Mouse (Mus musculus) MEL (cell line): Measurements from ENCODE around the gene Artn. TPM values are rescaled to one million over a fixed set of nuclear protein-coding genes. Genes with fewer than 3 reads are reported as not detected.

Experiments used
- DNase-seq: peaks from one replicate; pipeline ENCODE4 v3.0.0; 2011; ENCODE audit warnings: low read depth, low spot score
- H3K27ac ChIP-seq: 2 replicates; pipeline ENCODE4 v1.5.1; 2012; ENCODE audit warnings: low read depth, mild to moderate bottlenecking, control low read depth, low read length, moderate library complexity; ENCODE audit not compliant: control insufficient read depth
- H3K27me3 ChIP-seq, 2 experiments: fragments of 150-350 bp in 1 of 2; sonication (generic) in 1 of 2; 2 replicates each; pipeline ENCODE4 v1.6.1; 2012; ENCODE audit warnings: low read length in 2 of 2, mild to moderate bottlenecking in 2 of 2, improper control_type of control experiment in 1 of 2, moderate library complexity in 1 of 2; ENCODE audit not compliant: insufficient read depth in 2 of 2, control insufficient read depth in 1 of 2
- H3K36me3 ChIP-seq, 2 experiments: 2 replicates each; pipeline ENCODE4 v1.6.1; 2012 to 2014; ENCODE audit warnings: low read length in 2 of 2, improper control_type of control experiment in 1 of 2, inconsistent platforms in 1 of 2, mild to moderate bottlenecking in 1 of 2; ENCODE audit not compliant: insufficient read depth in 2 of 2, control insufficient read depth in 1 of 2
- H3K4me1 ChIP-seq, 2 experiments: fragments of 150-350 bp in 1 of 2; sonication (generic) in 1 of 2; 2 replicates each; pipeline ENCODE4 v1.6.1; 2012; ENCODE audit warnings: low read length in 2 of 2, improper control_type of control experiment in 1 of 2, mild to moderate bottlenecking in 1 of 2; ENCODE audit not compliant: insufficient read depth in 2 of 2, control insufficient read depth in 1 of 2
- H3K4me3 ChIP-seq, 2 experiments: fragments of 150-350 bp in 1 of 2; sonication (generic) in 1 of 2; 2 replicates each; pipeline ENCODE4 v1.5.1; 2012; ENCODE audit warnings: low read depth in 2 of 2, low read length in 2 of 2, mild to moderate bottlenecking in 2 of 2, moderate library complexity in 2 of 2, control low read depth in 1 of 2, improper control_type of control experiment in 1 of 2; ENCODE audit not compliant: control insufficient read depth in 1 of 2, insufficient read depth in 1 of 2
- H3K79me2 ChIP-seq: 2 replicates; pipeline ENCODE4 v1.6.1; 2012; ENCODE audit warnings: mild to moderate bottlenecking, low read length, moderate library complexity; ENCODE audit not compliant: control insufficient read depth, poor library complexity, insufficient read depth
- H3K9ac ChIP-seq: 2 replicates; pipeline ENCODE4 v1.6.1; 2012; ENCODE audit warnings: low read depth, mild to moderate bottlenecking, control low read depth, low read length, moderate library complexity; ENCODE audit not compliant: control insufficient read depth, poor library complexity, severe bottlenecking
- H3K9me3 ChIP-seq: fragments of 150-350 bp; sonication (generic); replicated peaks from 2 replicates; pipeline ENCODE4 v1.6.1; 2012; ENCODE audit warnings: mild to moderate bottlenecking, low read length, improper control_type of control experiment, moderate library complexity; ENCODE audit not compliant: insufficient read depth
- CHD1 ChIP-seq: IDR thresholded peaks from 2 replicates; pipeline ENCODE4 v1.6.1; 2012; ENCODE audit warnings: low read depth, mild to moderate bottlenecking, inconsistent platforms, low read length, improper control_type of control experiment
- E2F4 ChIP-seq: IDR thresholded peaks from 2 replicates; pipeline ENCODE4 v1.6.1; 2011; ENCODE audit warnings: low read depth, low read length, improper control_type of control experiment, borderline replicate concordance
- GABPA ChIP-seq: IDR thresholded peaks from 2 replicates; pipeline ENCODE4 v1.6.1; 2012; ENCODE audit warnings: low read depth, mild to moderate bottlenecking, inconsistent platforms, low read length, improper control_type of control experiment, moderate library complexity
- MAFK ChIP-seq: IDR thresholded peaks from 2 replicates; pipeline ENCODE4 v1.6.1; 2011; ENCODE audit warnings: low read depth, mild to moderate bottlenecking, low read length, improper control_type of control experiment, borderline replicate concordance
- MXI1 ChIP-seq: IDR thresholded peaks from 2 replicates; pipeline ENCODE4 v1.6.1; 2011; ENCODE audit warnings: mild to moderate bottlenecking, low read depth, low read length, improper control_type of control experiment
- POLR2AphosphoS2 ChIP-seq: IDR thresholded peaks from 2 replicates; pipeline ENCODE4 v1.6.1; 2011; ENCODE audit warnings: low read length, improper control_type of control experiment
- POLR2AphosphoS5 ChIP-seq: IDR thresholded peaks from 2 replicates; pipeline ENCODE4 v1.6.1; 2012; ENCODE audit warnings: low read depth, borderline replicate concordance, mild to moderate bottlenecking, inconsistent platforms, low read length, moderate library complexity, mixed read lengths
- RAD21 ChIP-seq: IDR thresholded peaks from 2 replicates; pipeline ENCODE4 v1.6.1; 2011; ENCODE audit warnings: mild to moderate bottlenecking, low read depth, low read length, improper control_type of control experiment
- SIN3A ChIP-seq: IDR thresholded peaks from 2 replicates; pipeline ENCODE4 v1.6.1; 2012; ENCODE audit warnings: low read length, improper control_type of control experiment, inconsistent platforms
- TAL1 ChIP-seq: IDR thresholded peaks from 2 replicates; pipeline ENCODE4 v1.6.1; 2012; ENCODE audit warnings: mild to moderate bottlenecking, inconsistent platforms, low read length, moderate library complexity, mixed read lengths
- TCF12 ChIP-seq: IDR thresholded peaks from 2 replicates; pipeline ENCODE4 v1.6.1; 2014; ENCODE audit warnings: low read depth, mild to moderate bottlenecking, inconsistent platforms, low read length, improper control_type of control experiment, moderate library complexity
- UBTF ChIP-seq: IDR thresholded peaks from 2 replicates; pipeline ENCODE4 v1.6.1; 2012; ENCODE audit warnings: low read depth, mild to moderate bottlenecking, inconsistent platforms, low read length, improper control_type of control experiment, moderate library complexity, borderline replicate concordance; ENCODE audit not compliant: insufficient read depth
- USF1 ChIP-seq: IDR thresholded peaks from 2 replicates; pipeline ENCODE4 v1.6.1; 2014; ENCODE audit warnings: low read depth, mild to moderate bottlenecking, inconsistent platforms, low read length, improper control_type of control experiment, moderate library complexity
- USF2 ChIP-seq, 2 experiments: IDR thresholded peaks; 2 replicates each; pipeline ENCODE4 v1.6.1; 2011 to 2012; ENCODE audit warnings: improper control_type of control experiment in 2 of 2, low read length in 2 of 2, borderline replicate concordance in 1 of 2, inconsistent platforms in 1 of 2, low read depth in 1 of 2, mild to moderate bottlenecking in 1 of 2; ENCODE audit not compliant: insufficient read depth in 1 of 2
- ZC3H11A ChIP-seq: IDR thresholded peaks from 2 replicates; pipeline ENCODE4 v1.6.1; 2012; ENCODE audit warnings: low read depth, mild to moderate bottlenecking, inconsistent platforms, low read length, improper control_type of control experiment
- ZKSCAN1 ChIP-seq: IDR thresholded peaks from 2 replicates; pipeline ENCODE4 v1.6.1; 2012; ENCODE audit warnings: low read depth, mild to moderate bottlenecking, inconsistent platforms, low read length, improper control_type of control experiment, moderate library complexity
- ZMIZ1 ChIP-seq: IDR thresholded peaks from 2 replicates; pipeline ENCODE4 v1.6.1; 2012; ENCODE audit warnings: low read depth, mild to moderate bottlenecking, inconsistent platforms, low read length, improper control_type of control experiment, moderate library complexity
- ZNF384 ChIP-seq: IDR thresholded peaks from 2 replicates; pipeline ENCODE4 v1.6.1; 2012; ENCODE audit warnings: low read depth, mild to moderate bottlenecking, inconsistent platforms, low read length, improper control_type of control experiment
- polyA plus RNA-seq, 2 experiments: library from polyadenylated mRNA; stranded (reverse) in 1 of 2; unstranded in 1 of 2; fragments of >175 nt in 1 of 2; fragments of >200 nt in 1 of 2; gene quantifications; 2 replicates each; pipeline versions ENCODE4 v1.2.1 to v1.2.4; 2012; ENCODE audit warnings: low replicate concordance in 2 of 2, low read depth in 1 of 2; ENCODE audit not compliant: insufficient read length in 2 of 2, insufficient read depth in 1 of 2, missing spikeins in 1 of 2
- total RNA-seq: library from RNA; depleted of rRNA; stranded (reverse); fragments of 300-350 nt; gene quantifications from 2 replicates; pipeline ENCODE4 v1.2.3, GENCODE M21; 2012

Artn gene
- total and polyA plus RNA-seq, 3 experiments, result 0.08 to 0.21 TPM; not detected in 1

GRCm38 (mm10) chr4:117975820-117976219, 46.3 kb upstream of the Artn start:
- Histone ChIP-seq H3K4me3 (no peak overlapping the region), H3K27ac (no peak overlapping the region), H3K36me3 (peaks cover 0 to 14% of the 10 kb centered on the region in 2 experiments; a peak in 3 of 4 replicates), H3K79me2 (no peaks in the 10 kb centered on the region), H3K4me1 (peaks cover 10 to 26% of the 10 kb centered on the region in 2 experiments), H3K9me3 (no peaks in the 10 kb centered on the region), H3K9ac (no peak overlapping the region), H3K27me3 (no peaks in the 10 kb centered on the region)
- TF ChIP-seq USF1 (peak; percentile 69), MAFK (no peak), MXI1 (no peak)
- DNase-seq, result peak; percentile 21

GRCm38 (mm10) chr4:117974719-117975118, 45.2 kb upstream of the Artn start:
- no peak for TF ChIP-seq GABPA
- no peak for TF ChIP-seq TAL1

GRCm38 (mm10) chr4:117972999-117973398, 43.4 kb upstream of the Artn start:
- DNase-seq, result no peak
- H3K9ac ChIP-seq, result no peak overlapping the region

More at GRCm38 (mm10) chr4:117974719-117975118, 45.2 kb upstream of the Artn start:
- no peaks in the 10 kb centered on the region for H3K27me3 ChIP-seq
- peaks cover 5 to 15% of the 10 kb centered on the region in 2 experiments for H3K4me1 ChIP-seq
- DNase-seq, result no peak
- no peaks in the 10 kb centered on the region for H3K9me3 ChIP-seq
- no peak overlapping the region for H3K4me3 ChIP-seq
- no peaks in the 10 kb centered on the region for H3K79me2 ChIP-seq
- H3K9ac ChIP-seq, result no peak overlapping the region
- H3K36me3 ChIP-seq, result peaks cover 0 to 4% of the 10 kb centered on the region in 2 experiments; a peak in 2 of 4 replicates
- no peak overlapping the region for H3K27ac ChIP-seq

More at GRCm38 (mm10) chr4:117972999-117973398, 43.4 kb upstream of the Artn start:
- no peak overlapping the region for H3K27ac ChIP-seq
- no peaks in the 10 kb centered on the region for H3K79me2 ChIP-seq
- no peaks in the 10 kb centered on the region for H3K27me3 ChIP-seq
- peaks cover 5 to 15% of the 10 kb centered on the region in 2 experiments for H3K4me1 ChIP-seq
- H3K9me3 ChIP-seq, result no peaks in the 10 kb centered on the region
- no peak overlapping the region for H3K4me3 ChIP-seq
- TF ChIP-seq RAD21 (no peak), POLR2AphosphoS2 (no peak), UBTF (no peak), ZKSCAN1 (no peak), POLR2AphosphoS5 (no peak), ZC3H11A (no peak), E2F4 (no peak), CHD1 (no peak), TCF12 (no peak), MAFK (no peak), USF2 (IDR thresholded peaks at IDR 0.05; ENCODE audit: borderline replicate concordance in 1 of 2, insufficient read depth in 1 of 2, low read depth in 1 of 2, low read length in 2 of 2) (no peak), ZMIZ1 (no peak), SIN3A (no peak), ZNF384 (no peak)
- peaks cover 0 to 4% of the 10 kb centered on the region in 2 experiments; a peak in 2 of 4 replicates for H3K36me3 ChIP-seq
